Mouse (Mus musculus) stomach, postnatal 0 days (tissue): Measurements from ENCODE around the gene B3galnt1. TPM values are rescaled to one million over a fixed set of nuclear protein-coding genes. Genes with fewer than 3 reads are reported as not detected.
A peak's percentile ranks its signal among the peaks of the same experiment; 100 is the strongest.

Source experiments
- ATAC-seq: fragments of 200-750 bp; cut with Nextera tagmentation; 2 replicates; pipeline ENCODE4 v1.8.0; 2017; ENCODE audit not compliant: low FRiP score, low TSS enrichment
- DNase-seq: peaks from one replicate; pipeline ENCODE4 v3.0.0-alpha.2; 2016; ENCODE audit warnings: low spot score
- H3K27ac ChIP-seq: fragments of 300-500 bp; sonication (generic); replicated peaks from 2 replicates; pipeline ENCODE4 v1.5.1; 2014; ENCODE audit warnings: mild to moderate bottlenecking, control low read depth
- H3K27me3 ChIP-seq: fragments of 300-500 bp; sonication (generic); 2 replicates; pipeline ENCODE4 v1.6.1; 2014; ENCODE audit warnings: low read length; ENCODE audit not compliant: control insufficient read depth, insufficient read depth
- H3K36me3 ChIP-seq: fragments of 300-500 bp; sonication (generic); 2 replicates; pipeline ENCODE4 v1.6.1; 2014; ENCODE audit warnings: low read length, mixed read lengths; ENCODE audit not compliant: control insufficient read depth, insufficient read depth
- H3K4me1 ChIP-seq: fragments of 300-500 bp; sonication (generic); replicated peaks from 2 replicates; pipeline ENCODE4 v1.6.1; 2014; ENCODE audit warnings: antibody characterized with exemption; ENCODE audit not compliant: control insufficient read depth, insufficient read depth
- H3K4me2 ChIP-seq: fragments of 300-500 bp; sonication (generic); replicated peaks from 2 replicates; pipeline ENCODE4 v1.6.1; 2014; ENCODE audit warnings: low read depth, mild to moderate bottlenecking, control low read depth, moderate library complexity
- H3K4me3 ChIP-seq: fragments of 300-500 bp; sonication (generic); 2 replicates; pipeline ENCODE4 v1.5.1; 2014; ENCODE audit warnings: low read depth, low read length, control low read depth
- H3K9ac ChIP-seq: fragments of 300-500 bp; sonication (generic); 2 replicates; pipeline ENCODE4 v1.6.1; 2014; ENCODE audit warnings: mild to moderate bottlenecking, low read length, control low read depth, mixed read lengths
- H3K9me3 ChIP-seq: fragments of 300-500 bp; sonication (generic); 2 replicates; pipeline ENCODE4 v1.6.1; 2016; ENCODE audit warnings: low read length; ENCODE audit not compliant: control insufficient read depth
- CTCF ChIP-seq: IDR thresholded peaks from 2 replicates; pipeline ENCODE4 v1.5.1; 2016; ENCODE audit warnings: antibody characterized with exemption, low read depth, mild to moderate bottlenecking, moderate library complexity
- EP300 ChIP-seq: optimal IDR thresholded peaks from 2 replicates; pipeline ENCODE3; 2016; ENCODE audit warnings: antibody characterized with exemption
- WGBS: fragments of 180-500 bp; shearing (Covaris S2); extraction: QIAGEN DNeasy Blood & Tissue Kit; methylation state at CpG from one replicate; pipeline ENCODE4 v1.1.7; 2014; 5-methylcytosine and 5-hydroxymethylcytosine counted together
- polyA plus RNA-seq: library from polyadenylated mRNA; unstranded; fragments of >200 nt; fragmentation: Nextera tagmentation; extraction: Ambion mirVana; gene quantifications from 2 replicates; pipeline ENCODE4 v1.2.1, GENCODE M21; 2015

Gene B3galnt1
- polyA plus RNA-seq, 1 experiment from 2014 or later, result 21.5 TPM

GRCm38 (mm10) chr3:69597211-69597610 is 1.5 kb downstream of the B3galnt1 start:
- 0 out of 2 replicates have a peak overlapping the region, but pooled peaks have one; percentile 1 for H3K4me3 ChIP-seq

GRCm38 (mm10) chr3:69596116-69596515 is 2.6 kb downstream of the B3galnt1 start:
- Histone ChIP-seq H3K27me3 (no peaks in the 10 kb centered on the region), H3K9ac (no peak overlapping the region), H3K4me1 (no peaks in the 10 kb centered on the region), H3K9me3 (no peaks in the 10 kb centered on the region), H3K27ac (no peak overlapping the region), H3K36me3 (no peaks in the 10 kb centered on the region), H3K4me2 (no peak overlapping the region), H3K4me3 (no peak overlapping the region)
- WGBS, result 82% methylated on average over 3 of the region's 3 CpGs
- TF ChIP-seq CTCF (no peak), EP300 (no peak)
- no peak for ATAC-seq
- no peak for DNase-seq

More at GRCm38 (mm10) chr3:69597211-69597610, 1.5 kb downstream of the B3galnt1 start:
- Histone ChIP-seq H3K4me2 (peak overlapping the region; percentile 91), H3K9ac (no peak overlapping the region), H3K36me3 (no peaks in the 10 kb centered on the region), H3K27me3 (no peaks in the 10 kb centered on the region), H3K27ac (no peak overlapping the region), H3K9me3 (no peaks in the 10 kb centered on the region), H3K4me1 (no peaks in the 10 kb centered on the region)
- 91% methylated on average over 6 of the region's 6 CpGs for WGBS
- DNase-seq, result no peak
- ATAC-seq, result no peak
- TF ChIP-seq EP300, result no peak
- no peak for TF ChIP-seq CTCF

GRCm38 (mm10) chr3:69594071-69594470 is 4.7 kb downstream of the B3galnt1 start:
- no peaks in the 10 kb centered on the region for H3K36me3 ChIP-seq
- no peak overlapping the region for H3K4me3 ChIP-seq
- H3K27me3 ChIP-seq, result no peaks in the 10 kb centered on the region
- H3K9me3 ChIP-seq, result no peaks in the 10 kb centered on the region
- WGBS, result 60% methylated on average over 9 of the region's 9 CpGs
- no peak for DNase-seq
- H3K27ac ChIP-seq, result no peak overlapping the region
- TF ChIP-seq CTCF, result peak; percentile 19
- TF ChIP-seq EP300, result no peak
- no peak overlapping the region for H3K4me2 ChIP-seq
- no peak overlapping the region for H3K9ac ChIP-seq
- no peak for ATAC-seq
- H3K4me1 ChIP-seq, result no peaks in the 10 kb centered on the region

- no peaks in the 10 kb centered on the region for H3K4me1 ChIP-seq
- H3K27me3 ChIP-seq, result no peaks in the 10 kb centered on the region
- H3K9ac ChIP-seq, result no peak overlapping the region
- H3K9me3 ChIP-seq, result no peaks in the 10 kb centered on the region
- H3K36me3 ChIP-seq, result no peaks in the 10 kb centered on the region
- TF ChIP-seq EP300, result no peak
- no peak for TF ChIP-seq CTCF
- WGBS, result 90% methylated on average over 8 of the region's 8 CpGs
- H3K4me3 ChIP-seq, result no peak overlapping the region
- H3K27ac ChIP-seq, result no peak overlapping the region
- no peak overlapping the region for H3K4me2 ChIP-seq
- DNase-seq (no peak), ATAC-seq (no peak)
These were observed 5.3 kb downstream of the B3galnt1 start for GRCm38 (mm10) chr3:69593426-69593825.

- Histone ChIP-seq H3K4me2 (no peak overlapping the region), H3K36me3 (no peaks in the 10 kb centered on the region), H3K4me3 (no peak overlapping the region), H3K9me3 (no peaks in the 10 kb centered on the region), H3K9ac (no peak overlapping the region), H3K27ac (no peak overlapping the region), H3K4me1 (no peaks in the 10 kb centered on the region), H3K27me3 (no peaks in the 10 kb centered on the region)
- TF ChIP-seq CTCF (no peak), EP300 (no peak)
- ATAC-seq, result peak; percentile 38; the same call in 1 of the 2 replicates
- WGBS, result 46% methylated on average over 10 of the region's 10 CpGs
- DNase-seq, result peak; percentile 30
These were observed 10.5 kb downstream of the B3galnt1 start for GRCm38 (mm10) chr3:69588101-69588760.

GRCm38 (mm10) chr3:69583798-69584197 is 15.0 kb downstream of the B3galnt1 start:
- 79% methylated on average over 1 of the region's 1 CpGs for WGBS
- H3K9ac ChIP-seq, result no peak overlapping the region
- H3K9me3 ChIP-seq, result no peaks in the 10 kb centered on the region
- no peak for TF ChIP-seq CTCF
- TF ChIP-seq EP300, result no peak
- no peaks in the 10 kb centered on the region for H3K27me3 ChIP-seq
- H3K36me3 ChIP-seq, result no peaks in the 10 kb centered on the region
- ATAC-seq (no peak), DNase-seq (no peak)
- no peak overlapping the region for H3K4me2 ChIP-seq
- H3K4me1 ChIP-seq, result no peaks in the 10 kb centered on the region
- no peak overlapping the region for H3K27ac ChIP-seq
- no peak overlapping the region for H3K4me3 ChIP-seq
